8 mouse cellular contexts compared by ENCODE assay signal in genomic region chr3:53462701-53463045, GRCm38 (mm10). TPM values are rescaled to one million over a fixed set of nuclear protein-coding genes. Genes with fewer than 3 reads are reported as not detected.
A peak's percentile ranks its signal among the peaks of the same experiment; 100 is the strongest.
DNase-seq lines count a peak whose midpoint lies in the region; ATAC-seq and TF ChIP-seq lines count a peak whose summit lies in the region.

No protein-coding gene starts in this region.

- H3K27me3 ChIP-seq in hindbrain, embryonic 15.5 days, result no peaks in the 10 kb centered on the region
- no peaks in the 10 kb centered on the region for H3K27me3 ChIP-seq in midbrain, postnatal 0 days (ENCODE audit: insufficient read depth, low read length)

- H3K4me2 ChIP-seq in hindbrain, embryonic 15.5 days, result peak overlapping the region; percentile 91
- H3K4me2 ChIP-seq in midbrain, postnatal 0 days (ENCODE audit: low read depth, low read length, poor library complexity, severe bottlenecking), result peak overlapping the region; percentile 78

- no peaks in the 10 kb centered on the region for H3K9me3 ChIP-seq in hindbrain, embryonic 15.5 days
- H3K9me3 ChIP-seq in midbrain, postnatal 0 days (ENCODE audit: low read length), result no peaks in the 10 kb centered on the region

- TF ChIP-seq CTCF in layer of hippocampus, adult 2 months (conservative IDR thresholded peaks at IDR 0.05), result no peak
- no peak for TF ChIP-seq CTCF in bone marrow macrophage, adult 2 months (IDR thresholded peaks at IDR 0.05; ENCODE audit: low read depth, low read length)
- TF ChIP-seq CTCF in midbrain, postnatal 0 days (IDR thresholded peaks at IDR 0.05), result peak; percentile 45

- H3K4me3 ChIP-seq in layer of hippocampus, adult 2 months, result peak overlapping the region; percentile 99
- H3K4me3 ChIP-seq in bone marrow macrophage, adult 2 months (ENCODE audit: insufficient read depth, low read length), result peak overlapping the region; percentile 79
- peak overlapping the region; percentile 91 for H3K4me3 ChIP-seq in hindbrain, embryonic 15.5 days
- H3K4me3 ChIP-seq in midbrain, postnatal 0 days (ENCODE audit: low read depth, low read length), result peak overlapping the region; percentile 86

- 5% methylated on average over 9 of the region's 9 CpGs for WGBS in hindbrain, embryonic 15.5 days
- WGBS in midbrain, postnatal 0 days, result 8% methylated on average over 9 of the region's 9 CpGs

- ATAC-seq in hindbrain, embryonic 15.5 days (ENCODE audit: low FRiP score, low read depth), result no peak
- ATAC-seq in midbrain, postnatal 0 days (ENCODE audit: low FRiP score), result no peak

- H3K9ac ChIP-seq in hindbrain, embryonic 15.5 days, result peak overlapping the region; percentile 72
- peak overlapping the region; percentile 84 for H3K9ac ChIP-seq in midbrain, postnatal 0 days (replicated peaks; ENCODE audit: low read length, poor library complexity, severe bottlenecking)

- peak overlapping the region; percentile 100 for H3K27ac ChIP-seq in layer of hippocampus, adult 2 months
- H3K27ac ChIP-seq in bone marrow macrophage, adult 2 months (ENCODE audit: insufficient read depth, low read depth, low read length), result peak overlapping the region; percentile 95
- H3K27ac ChIP-seq in hindbrain, embryonic 15.5 days (replicated peaks), result peak overlapping the region; percentile 89
- H3K27ac ChIP-seq in midbrain, postnatal 0 days (ENCODE audit: low read depth, low read length), result peak overlapping the region; percentile 80

- TF ChIP-seq POLR2A in bone marrow macrophage, adult 2 months (IDR thresholded peaks at IDR 0.05; ENCODE audit: borderline replicate concordance, low read depth, low read length), result no peak

- H3K36me3 ChIP-seq in hindbrain, embryonic 15.5 days, result peaks cover 19% of the 10 kb centered on the region
- peaks cover 4% of the 10 kb centered on the region; the same call in 1 of the 2 replicates for H3K36me3 ChIP-seq in midbrain, postnatal 0 days (ENCODE audit: insufficient read depth, low read length)

- H3K4me1 ChIP-seq in bone marrow macrophage, adult 2 months (ENCODE audit: control insufficient read depth, insufficient read depth, low read length), result peaks cover 26% of the 10 kb centered on the region
- H3K4me1 ChIP-seq in hindbrain, embryonic 15.5 days (replicated peaks), result peaks cover 40% of the 10 kb centered on the region
- peaks cover 9% of the 10 kb centered on the region; the same call in 1 of the 2 replicates for H3K4me1 ChIP-seq in midbrain, postnatal 0 days (ENCODE audit: insufficient read depth, low read length)

- no peak for DNase-seq in layer of hippocampus, adult 2 months (ENCODE audit: low spot score in 2 of 2)
- DNase-seq in layer of hippocampus, adult 9-10 months (ENCODE audit: low spot score), result no peak
- peak; percentile 33 for DNase-seq in midbrain, postnatal 0 days (ENCODE audit: low spot score)
- DNase-seq in spleen, postnatal 4 days (ENCODE audit: low spot score in 2 of 2), result no peak
- no peak for DNase-seq in adrenal gland, postnatal 25 days
- DNase-seq in cerebellum, postnatal 4 days (ENCODE audit: low spot score in 2 of 2), result no peak

RNA-seq across cellular contexts. Expression of gene Nhlrc3, which starts 0.5 kb away (rescaled TPM):
- 10 to 100 TPM in 1 of 2 experiments, 1 to 10 TPM in 1; 9.8 to 11.7 TPM for total RNA-seq in layer of hippocampus, adult 2 months (2021)
- polyA plus RNA-seq in bone marrow macrophage, adult 2 months (2012; ENCODE audit: insufficient read depth, insufficient read length, missing spikeins), result 40.6 and 41.8 TPM in 2 replicates
- 8.6 and 8.8 TPM in 2 replicates for polyA plus RNA-seq in hindbrain, embryonic 15.5 days (2015; fragmentation: Nextera tagmentation; extraction: Ambion mirVana)
- 13.1 and 16.9 TPM in 2 replicates for total RNA-seq in midbrain, postnatal 0 days (2014; rRNA removed)
- 8.0 and 9.0 TPM in 2 replicates for polyA plus RNA-seq in midbrain, postnatal 0 days (2015; fragmentation: Nextera tagmentation; extraction: Ambion mirVana)
- 9.5 and 12.4 TPM in 2 replicates for total RNA-seq in adrenal gland, postnatal 25 days (2021)

RNA-seq across cellular contexts. Expression of gene Proser1, which starts 0.8 kb away (rescaled TPM):
- total RNA-seq in layer of hippocampus, adult 2 months (2021), result 10 to 100 TPM; 24.8 to 29.6 TPM
- 20.9 and 21.5 TPM in 2 replicates for polyA plus RNA-seq in bone marrow macrophage, adult 2 months (2012; ENCODE audit: insufficient read depth, insufficient read length, missing spikeins)
- 18.0 and 19.8 TPM in 2 replicates for polyA plus RNA-seq in hindbrain, embryonic 15.5 days (2015; fragmentation: Nextera tagmentation; extraction: Ambion mirVana)
- total RNA-seq in midbrain, postnatal 0 days (2014; rRNA removed), result 4.6 and 4.9 TPM in 2 replicates
- polyA plus RNA-seq in midbrain, postnatal 0 days (2015; fragmentation: Nextera tagmentation; extraction: Ambion mirVana), result 10.7 and 15.1 TPM in 2 replicates
- 30.8 and 32.0 TPM in 2 replicates for total RNA-seq in adrenal gland, postnatal 25 days (2021)

RNA-seq across cellular contexts. Expression of gene Stoml3, which starts 25.8 kb away (rescaled TPM):
- total RNA-seq in layer of hippocampus, adult 2 months (2021), result under 1 TPM; 0.33 to 0.37 TPM
- not detected in 2 replicates for polyA plus RNA-seq in bone marrow macrophage, adult 2 months (2012; ENCODE audit: insufficient read depth, insufficient read length, missing spikeins)
- 0.09 TPM in 1 of 2 replicates, not detected in the other for polyA plus RNA-seq in hindbrain, embryonic 15.5 days (2015; fragmentation: Nextera tagmentation; extraction: Ambion mirVana)
- total RNA-seq in midbrain, postnatal 0 days (2014; rRNA removed), result 0.14 and 0.93 TPM in 2 replicates
- polyA plus RNA-seq in midbrain, postnatal 0 days (2015; fragmentation: Nextera tagmentation; extraction: Ambion mirVana), result 0.38 TPM in 1 of 2 replicates, not detected in the other
- not detected in 2 replicates for total RNA-seq in adrenal gland, postnatal 25 days (2021)
